Mouse (Mus musculus): ENCODE data around the gene Gramd4. TPM values are rescaled to one million over a fixed set of nuclear protein-coding genes. Genes with fewer than 3 reads are reported as not detected.

Gene Gramd4
- polyA plus RNA-seq, 1 experiment from 2014 or later = 6.3 TPM

DNA sequence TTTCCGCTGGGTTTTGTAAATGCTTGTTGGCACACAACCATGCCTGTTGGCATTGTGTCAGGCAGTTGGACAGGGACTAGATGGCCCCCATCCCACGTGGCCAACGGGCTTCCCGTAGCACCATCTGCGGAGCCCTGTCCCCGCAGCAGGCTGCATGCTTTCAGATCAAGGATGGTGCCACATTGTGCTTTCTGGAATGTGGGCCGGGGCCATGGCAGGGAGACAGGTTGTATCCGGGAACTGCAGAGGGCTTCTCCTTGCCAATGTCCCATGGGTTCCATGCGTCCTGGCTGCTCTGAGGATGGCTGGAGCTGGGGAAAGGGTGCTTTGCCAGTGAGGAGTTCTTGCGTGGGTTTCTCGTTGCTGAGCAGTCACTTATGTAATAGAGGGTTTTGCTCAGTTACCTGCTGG is 25.1 kb downstream of the Gramd4 start:
- no peak for ATAC-seq (ENCODE audit: insufficient read depth)
- H3K4me1 ChIP-seq (replicated peaks) = peaks cover 69% of the 10 kb centered on the region
- no peak overlapping the region for H3K9ac ChIP-seq
- no peak overlapping the region for H3K4me3 ChIP-seq (replicated peaks)
- 77% methylated on average over 11 of the region's 11 CpGs for WGBS (ENCODE audit: insufficient replicate concordance)
- H3K27me3 ChIP-seq = no peaks in the 10 kb centered on the region
- H3K4me2 ChIP-seq = no peak overlapping the region
- no peaks in the 10 kb centered on the region for H3K9me3 ChIP-seq (replicated peaks)
- H3K36me3 ChIP-seq (replicated peaks) = no peaks in the 10 kb centered on the region
- H3K27ac ChIP-seq (replicated peaks) = no peak overlapping the region

DNA sequence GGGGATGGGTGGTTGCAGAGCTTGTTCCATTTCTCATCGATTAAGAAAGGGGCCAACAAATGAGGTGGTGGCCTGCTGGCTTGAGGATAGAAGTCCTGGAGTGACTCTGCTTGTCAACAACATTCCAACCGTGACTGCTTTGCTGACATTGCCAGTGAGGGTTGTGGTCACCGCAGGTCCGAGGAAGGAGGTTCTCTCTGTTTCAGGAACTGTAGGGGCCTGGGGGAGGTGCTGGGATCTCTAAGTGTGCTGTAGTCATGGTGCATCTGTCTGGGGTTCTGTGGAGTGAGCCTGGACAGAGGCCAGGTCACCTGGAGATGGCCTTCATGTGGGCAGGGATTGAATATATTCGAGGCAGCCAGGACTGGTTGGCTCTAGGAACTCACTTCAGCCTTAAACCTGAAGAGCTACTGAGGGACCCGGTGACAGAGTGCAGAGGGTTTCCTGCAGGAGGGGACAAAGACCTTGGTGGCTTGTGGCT is 25.8 kb downstream of the Gramd4 start:
- H3K4me2 ChIP-seq = no peak overlapping the region
- H3K4me1 ChIP-seq (replicated peaks) = peaks cover 72% of the 10 kb centered on the region
- H3K36me3 ChIP-seq (replicated peaks) = no peaks in the 10 kb centered on the region
- WGBS (ENCODE audit: insufficient replicate concordance) = 11% methylated on average over 6 of the region's 6 CpGs
- H3K27ac ChIP-seq (replicated peaks) = no peak overlapping the region
- no peak overlapping the region for H3K9ac ChIP-seq
- no peaks in the 10 kb centered on the region for H3K27me3 ChIP-seq
- no peak overlapping the region for H3K4me3 ChIP-seq (replicated peaks)
- ATAC-seq (ENCODE audit: insufficient read depth) = no peak
- H3K9me3 ChIP-seq (replicated peaks) = no peaks in the 10 kb centered on the region

DNA sequence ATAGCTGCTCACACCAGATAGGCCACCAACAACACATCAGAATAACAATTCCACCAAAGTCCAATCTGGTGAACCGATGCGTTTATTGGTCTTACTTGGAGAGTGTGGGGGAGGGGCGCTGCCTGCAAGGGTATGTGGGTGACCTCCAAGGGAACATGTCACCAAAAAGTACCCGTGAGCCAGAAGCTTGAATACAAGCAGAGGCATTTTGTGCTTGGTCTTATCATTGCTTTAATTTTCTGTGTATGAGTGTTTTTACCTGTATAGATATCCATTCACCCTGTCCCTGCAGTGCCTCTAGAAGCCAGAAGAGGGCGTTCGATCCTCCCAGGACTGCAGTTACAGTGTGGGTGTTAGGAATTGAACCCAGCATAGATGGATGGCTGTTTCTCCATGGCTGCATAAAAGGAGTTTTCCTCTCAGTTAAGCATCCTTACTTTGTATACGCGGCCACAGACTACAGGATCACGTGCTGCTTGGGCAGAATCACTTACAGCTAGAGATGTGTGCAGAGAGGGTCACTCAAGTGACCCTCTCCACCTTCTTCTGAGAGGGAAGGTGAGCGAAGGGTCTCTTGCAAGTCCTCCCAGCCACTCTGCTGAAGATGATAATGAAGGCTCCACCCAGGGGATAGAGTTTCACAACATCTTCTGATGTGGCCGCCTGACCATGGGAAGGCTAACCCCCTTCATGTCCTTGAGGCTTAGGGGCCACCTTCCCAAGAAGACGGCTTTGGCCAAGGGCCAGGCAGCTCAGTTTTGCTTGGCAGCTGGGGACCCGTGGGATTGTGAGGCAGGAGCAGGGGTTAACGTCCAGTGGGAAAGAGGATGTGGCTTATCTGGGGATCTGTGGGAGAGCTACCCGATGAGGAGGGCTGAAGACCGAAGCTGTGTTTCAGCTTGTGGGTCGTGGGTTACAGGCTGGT is 28.1 kb downstream of the Gramd4 start:
- 44% methylated on average over 17 of the region's 17 CpGs for WGBS (ENCODE audit: insufficient replicate concordance)
- Histone ChIP-seq H3K9me3 (replicated peaks) (no peaks in the 10 kb centered on the region), H3K36me3 (replicated peaks) (no peaks in the 10 kb centered on the region), H3K4me3 (replicated peaks) (no peak overlapping the region), H3K4me2 (no peak overlapping the region), H3K27ac (replicated peaks) (peak overlapping the region; percentile 29; the same call in 1 of the 2 replicates), H3K27me3 (no peaks in the 10 kb centered on the region), H3K9ac (no peak overlapping the region), H3K4me1 (replicated peaks) (peaks cover 79% of the 10 kb centered on the region)
- ATAC-seq (ENCODE audit: insufficient read depth) = no peak

DNA sequence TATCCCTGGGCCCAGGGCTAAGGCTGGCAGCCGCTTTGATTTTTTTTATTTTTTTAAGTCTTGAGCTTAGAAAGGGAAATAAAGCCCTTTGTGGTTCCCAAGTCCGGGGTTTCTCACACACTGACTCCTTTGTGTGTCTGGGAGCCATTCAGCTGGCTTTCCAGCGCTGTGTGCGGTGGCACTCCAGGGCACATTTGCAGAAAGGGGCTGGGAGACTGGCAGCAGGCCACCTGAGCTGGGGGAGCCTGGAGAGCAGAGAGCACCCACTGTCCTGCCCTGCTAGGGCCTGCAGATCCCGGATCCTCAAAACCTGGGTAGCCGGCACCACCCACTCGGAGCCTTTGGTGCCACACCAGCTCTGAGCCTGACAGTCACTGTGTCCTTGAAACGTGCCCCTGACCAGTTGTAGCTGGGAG is 28.8 kb downstream of the Gramd4 start:
- WGBS (ENCODE audit: insufficient replicate concordance) = 80% methylated on average over 8 of the region's 8 CpGs
- H3K4me1 ChIP-seq (replicated peaks) = peaks cover 83% of the 10 kb centered on the region
- no peak overlapping the region for H3K4me2 ChIP-seq
- H3K9me3 ChIP-seq (replicated peaks) = no peaks in the 10 kb centered on the region
- H3K36me3 ChIP-seq (replicated peaks) = 0 out of 2 replicates have a peak, but pooled peaks cover 1% of the 10 kb centered on the region
- no peak for ATAC-seq (ENCODE audit: insufficient read depth)
- peak overlapping the region; percentile 29; the same call in 1 of the 2 replicates for H3K27ac ChIP-seq (replicated peaks)
- no peak overlapping the region for H3K9ac ChIP-seq
- no peaks in the 10 kb centered on the region for H3K27me3 ChIP-seq
- no peak overlapping the region for H3K4me3 ChIP-seq (replicated peaks)

DNA sequence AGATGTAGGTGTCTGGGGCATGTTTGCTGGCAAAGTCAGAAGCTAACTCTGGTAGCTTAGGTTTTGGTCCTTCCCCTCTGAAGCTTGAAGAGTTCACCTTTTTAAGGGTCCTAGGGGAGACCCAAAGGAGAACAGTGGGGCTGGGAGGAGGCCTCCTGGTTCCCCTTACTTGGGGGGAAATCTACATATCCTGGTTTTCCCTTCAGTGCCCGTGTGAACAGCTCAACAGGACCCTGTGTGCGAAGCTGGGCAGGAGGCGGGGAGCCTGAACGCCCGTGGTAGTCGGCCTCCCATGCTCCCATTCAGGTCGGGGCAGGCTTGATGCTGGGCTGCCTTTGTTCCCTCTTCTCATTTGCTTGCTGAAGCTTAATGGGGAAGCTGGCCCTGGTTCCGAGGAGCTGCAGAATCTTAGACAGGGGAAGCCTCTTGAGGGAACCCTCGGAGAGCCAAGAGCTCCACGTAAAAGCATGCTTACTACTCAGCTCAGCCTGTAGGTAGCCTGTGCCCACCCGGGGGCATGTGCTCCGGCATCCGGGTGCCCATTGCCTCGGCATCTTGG is 30.2 kb downstream of the Gramd4 start:
- H3K4me1 ChIP-seq (replicated peaks) = peaks cover 88% of the 10 kb centered on the region
- H3K4me3 ChIP-seq (replicated peaks) = no peak overlapping the region
- H3K36me3 ChIP-seq (replicated peaks) = peaks cover 10% of the 10 kb centered on the region; the same call in 1 of the 2 replicates
- no peak overlapping the region for H3K4me2 ChIP-seq
- H3K27me3 ChIP-seq = no peaks in the 10 kb centered on the region
- no peak overlapping the region for H3K27ac ChIP-seq (replicated peaks)
- no peaks in the 10 kb centered on the region for H3K9me3 ChIP-seq (replicated peaks)
- WGBS (ENCODE audit: insufficient replicate concordance) = 51% methylated on average over 14 of the region's 14 CpGs
- no peak for ATAC-seq (ENCODE audit: insufficient read depth)
- no peak overlapping the region for H3K9ac ChIP-seq

DNA sequence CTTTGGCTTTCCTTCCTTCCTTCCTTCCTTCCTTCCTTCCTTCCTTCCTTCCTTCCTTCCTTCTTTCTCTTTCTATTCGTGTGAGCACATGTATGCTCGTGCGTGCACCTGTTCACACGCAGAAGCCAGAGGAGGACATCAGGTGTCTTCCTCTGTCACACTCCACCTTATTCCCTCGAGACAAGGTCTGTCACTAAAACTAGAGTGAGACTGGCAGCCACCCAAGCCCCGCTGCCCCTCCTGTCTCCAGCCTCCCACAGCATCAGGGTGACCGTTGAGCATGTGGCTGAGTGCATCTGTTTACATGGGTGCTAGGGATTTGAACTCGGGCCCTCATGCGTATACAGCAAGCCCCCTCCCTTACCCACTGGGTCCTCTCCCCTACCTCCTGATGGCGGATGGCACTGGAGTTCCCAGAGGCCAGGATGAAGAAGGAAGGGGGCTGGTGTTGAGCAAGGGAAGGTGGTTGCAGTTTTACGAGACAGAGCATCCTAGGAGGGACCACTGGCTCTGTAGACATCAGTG is 30.8 kb downstream of the Gramd4 start:
- peaks cover 90% of the 10 kb centered on the region for H3K4me1 ChIP-seq (replicated peaks)
- ATAC-seq (ENCODE audit: insufficient read depth) = no peak

DNA sequence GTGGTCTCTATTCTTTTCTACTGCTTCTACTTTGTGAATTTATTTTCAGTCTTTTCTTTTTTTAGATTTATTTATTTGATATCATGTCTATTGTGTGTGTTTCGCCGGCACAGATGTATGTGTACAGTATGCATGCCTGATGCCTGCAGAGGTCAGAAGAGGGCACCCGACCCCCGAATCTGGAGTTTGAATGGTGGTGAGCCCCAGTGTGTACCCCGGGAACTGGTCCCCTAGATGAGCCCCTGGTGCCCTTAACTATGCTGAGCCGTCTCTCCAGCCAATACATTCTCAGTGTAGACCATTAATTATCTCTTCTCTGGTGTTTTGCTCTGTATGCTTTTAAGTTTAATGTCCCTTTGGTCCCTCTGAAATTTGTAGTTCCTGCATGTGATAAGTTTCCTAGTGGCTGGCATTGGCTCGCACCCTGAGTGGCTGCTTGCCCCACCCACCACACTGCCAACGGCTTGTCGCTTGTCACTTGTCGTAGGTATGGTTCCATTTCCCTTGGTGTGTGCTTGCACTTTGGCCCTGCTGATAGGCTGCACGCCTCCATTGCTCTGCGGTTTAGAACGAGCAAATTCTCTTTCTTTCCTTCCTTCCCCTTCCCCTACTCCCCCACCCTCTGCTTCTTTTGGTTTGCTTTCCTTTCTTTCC is 31.7 kb downstream of the Gramd4 start:
- peaks cover 15% of the 10 kb centered on the region for H3K36me3 ChIP-seq (replicated peaks)
- H3K27me3 ChIP-seq = no peaks in the 10 kb centered on the region
- H3K27ac ChIP-seq (replicated peaks) = peak overlapping the region; percentile 56
- 33% methylated on average over 13 of the region's 13 CpGs for WGBS (ENCODE audit: insufficient replicate concordance)
- no peak overlapping the region for H3K4me2 ChIP-seq
- H3K9me3 ChIP-seq (replicated peaks) = no peaks in the 10 kb centered on the region
- no peak overlapping the region for H3K4me3 ChIP-seq (replicated peaks)
- no peak for ATAC-seq (ENCODE audit: insufficient read depth)
- peaks cover 83% of the 10 kb centered on the region for H3K4me1 ChIP-seq (replicated peaks)
- no peak overlapping the region for H3K9ac ChIP-seq

More for the DNA sequence above, 30.8 kb downstream of the Gramd4 start:
- WGBS (ENCODE audit: insufficient replicate concordance) = 75% methylated on average over 11 of the region's 11 CpGs
- Histone ChIP-seq H3K36me3 (replicated peaks) (peaks cover 13% of the 10 kb centered on the region; the same call in 1 of the 2 replicates), H3K9me3 (replicated peaks) (no peaks in the 10 kb centered on the region), H3K9ac (no peak overlapping the region), H3K27ac (replicated peaks) (no peak overlapping the region), H3K4me2 (no peak overlapping the region), H3K4me3 (replicated peaks) (no peak overlapping the region), H3K27me3 (no peaks in the 10 kb centered on the region)

DNA sequence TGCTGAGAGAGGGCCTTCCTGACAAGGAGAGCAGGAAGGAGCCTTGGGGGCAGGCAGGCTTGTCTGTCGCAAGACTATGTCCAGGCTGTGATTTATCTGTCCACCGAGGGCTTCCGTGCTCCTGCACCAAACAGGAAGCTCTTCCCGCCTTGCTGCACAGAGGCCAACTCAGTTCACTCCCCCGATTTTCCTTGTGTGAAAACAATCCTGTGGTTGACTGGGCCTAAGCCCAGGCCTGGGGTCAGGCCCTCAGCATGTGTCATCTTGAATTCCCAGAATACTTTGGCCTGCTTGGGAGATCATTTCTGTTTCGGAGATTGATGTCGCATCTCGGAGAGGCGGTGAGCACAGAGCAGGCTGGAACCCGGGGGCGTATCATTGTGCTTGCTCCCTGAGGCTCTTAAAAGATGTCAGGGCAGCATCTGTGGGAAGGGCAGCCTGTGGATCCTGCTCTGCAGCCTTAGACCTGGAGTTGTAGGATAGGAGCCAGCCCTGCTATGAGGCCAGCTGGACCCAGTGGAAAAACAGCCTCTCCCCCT is 32.6 kb downstream of the Gramd4 start:
- H3K9ac ChIP-seq = no peak overlapping the region
- no peaks in the 10 kb centered on the region for H3K27me3 ChIP-seq
- H3K4me3 ChIP-seq (replicated peaks) = no peak overlapping the region
- H3K27ac ChIP-seq (replicated peaks) = 0 out of 2 replicates have a peak overlapping the region, but pooled peaks have one; percentile 56
- 0 out of 2 replicates have a peak, but pooled peaks have one; percentile 13 for ATAC-seq (ENCODE audit: insufficient read depth)
- H3K4me2 ChIP-seq = no peak overlapping the region
- H3K9me3 ChIP-seq (replicated peaks) = no peaks in the 10 kb centered on the region
- peaks cover 24% of the 10 kb centered on the region for H3K36me3 ChIP-seq (replicated peaks)
- WGBS (ENCODE audit: insufficient replicate concordance) = 60% methylated on average over 11 of the region's 11 CpGs
- H3K4me1 ChIP-seq (replicated peaks) = peaks cover 80% of the 10 kb centered on the region

DNA sequence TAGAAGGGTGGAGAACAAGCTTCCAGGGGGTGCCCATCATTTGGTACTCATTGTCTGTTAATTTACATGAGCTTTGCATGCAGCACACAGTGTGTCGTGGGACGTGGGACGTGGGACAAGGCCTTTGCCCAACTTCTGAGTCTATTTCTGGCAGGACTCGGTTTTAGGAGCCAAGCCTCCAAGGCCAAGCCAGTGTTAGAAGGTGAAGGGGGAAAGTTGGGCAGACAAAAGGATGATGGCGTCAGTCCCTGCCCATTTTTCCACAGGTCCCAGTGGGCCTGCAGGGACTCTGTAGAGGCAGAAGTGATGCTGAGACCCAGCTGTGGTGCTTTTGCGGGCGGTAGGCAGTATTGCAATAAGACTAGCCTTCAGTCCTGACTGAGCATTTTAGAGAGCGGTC is 33.1 kb downstream of the Gramd4 start:
- Histone ChIP-seq H3K4me3 (replicated peaks) (no peak overlapping the region), H3K27me3 (no peaks in the 10 kb centered on the region), H3K27ac (replicated peaks) (no peak overlapping the region), H3K4me2 (no peak overlapping the region), H3K9me3 (replicated peaks) (no peaks in the 10 kb centered on the region), H3K9ac (no peak overlapping the region), H3K4me1 (replicated peaks) (peaks cover 75% of the 10 kb centered on the region), H3K36me3 (replicated peaks) (peaks cover 25% of the 10 kb centered on the region)
- no peak for ATAC-seq (ENCODE audit: insufficient read depth)
- WGBS (ENCODE audit: insufficient replicate concordance) = 86% methylated on average over 8 of the region's 8 CpGs

DNA sequence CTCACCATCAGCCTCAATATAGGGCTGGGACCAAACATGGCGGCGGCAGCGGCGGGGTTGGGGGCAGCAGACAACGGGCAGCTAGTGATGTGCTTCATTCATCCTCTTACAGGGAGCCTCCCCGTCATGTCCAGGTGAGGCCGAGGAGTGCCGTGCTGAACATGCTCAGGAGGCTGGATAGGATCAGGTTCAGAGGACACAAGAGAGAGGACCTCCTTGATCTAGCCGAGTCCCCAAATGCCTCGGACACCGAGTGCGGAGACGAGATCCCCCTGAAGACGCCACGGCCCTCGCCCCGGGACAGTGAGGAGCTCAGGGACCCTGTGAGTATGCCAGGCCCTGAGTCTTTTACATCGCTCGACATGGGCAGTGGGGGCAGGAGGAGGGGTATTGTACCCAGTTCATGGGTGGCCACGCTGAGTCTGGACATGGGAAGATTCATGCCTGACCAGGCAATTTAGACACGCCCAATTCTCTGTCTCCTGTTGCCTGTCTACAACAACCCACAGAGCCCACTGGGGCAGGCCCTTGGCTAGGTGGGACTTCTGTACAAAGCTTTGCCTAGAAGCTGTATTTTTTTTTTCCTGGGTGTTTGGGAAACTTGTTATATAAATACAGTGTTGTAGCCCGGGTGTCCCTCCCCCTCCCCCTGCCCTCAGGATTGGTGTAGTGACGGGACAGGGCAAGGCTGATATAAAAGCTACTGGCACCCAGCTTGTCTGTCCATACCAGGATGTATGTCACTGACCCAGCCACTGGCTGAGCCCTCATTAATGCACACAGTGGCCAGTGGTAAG is 33.9 kb downstream of the Gramd4 start:
- Histone ChIP-seq H3K9ac (no peak overlapping the region), H3K4me2 (peak overlapping the region; percentile 27; the same call in 1 of the 2 replicates)

More for the DNA sequence above, 33.9 kb downstream of the Gramd4 start:
- ATAC-seq (ENCODE audit: insufficient read depth) = no peak
- WGBS (ENCODE audit: insufficient replicate concordance) = 85% methylated on average over 23 of the region's 23 CpGs
- H3K4me3 ChIP-seq (replicated peaks) = no peak overlapping the region
- H3K36me3 ChIP-seq (replicated peaks) = peaks cover 27% of the 10 kb centered on the region
- H3K27ac ChIP-seq (replicated peaks) = peak overlapping the region; percentile 71
- H3K4me1 ChIP-seq (replicated peaks) = peaks cover 67% of the 10 kb centered on the region
- H3K27me3 ChIP-seq = no peaks in the 10 kb centered on the region
- no peaks in the 10 kb centered on the region for H3K9me3 ChIP-seq (replicated peaks)

Data from liver, embryonic 15.5 days (tissue).